Mouse (Mus musculus): Measurements from ENCODE around the gene Map3k14.

Map3k14 gene

GRCm38 (mm10) chr11:103173041-103173770, 94.1 kb downstream of the Map3k14 start:
- DNase-seq, result no peak

GRCm38 (mm10) chr11:103172392-103173040, 94.8 kb downstream of the Map3k14 start:
- no peak for DNase-seq

GRCm38 (mm10) chr11:103171703-103172391, 95.4 kb downstream of the Map3k14 start:
- peak; percentile 79 to 88 for DNase-seq

GRCm38 (mm10) chr11:103171286-103171620, 96.0 kb downstream of the Map3k14 start:
- DNase-seq, result no peak

- peak in 1 of 2 experiments; percentile 50 for DNase-seq
Observed at GRCm38 (mm10) chr11:103170494-103171285, 96.6 kb downstream of the Map3k14 start, which contains the start of gene Fmnl1. TSS of gene Fmnl1 (plus strand) at chr11:103171107.

- no peak for DNase-seq
Observed at GRCm38 (mm10) chr11:103170111-103170493, 97.2 kb downstream of the Map3k14 start.
